Mouse (Mus musculus) bone marrow macrophage, adult 2 months (primary cell): ENCODE measurements around the gene Tmcc1. TPM values are rescaled to one million over a fixed set of nuclear protein-coding genes. Genes with fewer than 3 reads are reported as not detected.
A peak's percentile ranks its signal among the peaks of the same experiment; 100 is the strongest.

Experiments used
- H3K27ac ChIP-seq: 2 replicates; pipeline ENCODE4 v1.5.1; 2012; ENCODE audit warnings: low read depth, low read length; ENCODE audit not compliant: insufficient read depth
- H3K4me1 ChIP-seq: 2 replicates; pipeline ENCODE4 v1.6.1; 2012; ENCODE audit warnings: low read length; ENCODE audit not compliant: control insufficient read depth, insufficient read depth
- H3K4me3 ChIP-seq: 2 replicates; pipeline ENCODE4 v1.5.1; 2012; ENCODE audit warnings: mild to moderate bottlenecking, low read length, moderate library complexity; ENCODE audit not compliant: insufficient read depth
- CTCF ChIP-seq: IDR thresholded peaks from 2 replicates; pipeline ENCODE4 v1.5.1; 2012; ENCODE audit warnings: low read depth, mild to moderate bottlenecking, low read length, moderate library complexity
- POLR2A ChIP-seq: IDR thresholded peaks from 2 replicates; pipeline ENCODE4 v1.6.1; 2012; ENCODE audit warnings: mild to moderate bottlenecking, low read depth, low read length, borderline replicate concordance
- polyA plus RNA-seq: library from polyadenylated mRNA; stranded (reverse); fragments of >200 nt; gene quantifications from 2 replicates; pipeline ENCODE4 v1.2.4, GENCODE M21; 2012; ENCODE audit not compliant: missing spikeins, insufficient read depth, insufficient read length

The Tmcc1 gene
- polyA plus RNA-seq, 1 experiment, result 41.2 TPM

DNA sequence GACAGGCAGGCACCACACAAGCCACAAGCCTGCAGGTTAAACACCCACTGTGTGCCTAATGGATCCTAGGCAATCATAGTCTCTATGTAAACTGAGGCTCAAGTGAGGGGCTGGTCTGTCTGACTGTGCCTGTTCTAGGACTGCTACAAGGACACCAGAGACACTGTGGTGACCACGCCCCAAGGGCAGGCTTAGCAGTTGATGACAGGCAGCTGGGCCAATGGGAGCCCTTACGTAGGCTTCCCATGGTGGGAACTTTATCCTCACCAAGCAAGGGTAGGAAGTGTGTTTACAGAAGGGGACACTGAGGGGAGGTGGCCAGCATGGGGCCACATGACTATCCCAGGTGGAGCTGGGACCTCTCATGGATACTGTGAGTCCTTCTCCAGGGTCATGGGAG is 194.1 kb downstream of the Tmcc1 start:
- Histone ChIP-seq H3K4me3 (no peak overlapping the region), H3K4me1 (peaks cover 46% of the 10 kb centered on the region), H3K27ac (no peak overlapping the region)
- no peak for TF ChIP-seq POLR2A
- no peak for TF ChIP-seq CTCF

- Histone ChIP-seq H3K4me3 (no peak overlapping the region), H3K27ac (no peak overlapping the region), H3K4me1 (peaks cover 41% of the 10 kb centered on the region)
- no peak for TF ChIP-seq CTCF
- no peak for TF ChIP-seq POLR2A
These were observed 194.5 kb downstream of the Tmcc1 start for GRCm38 (mm10) chr6:115998758-115999157.

DNA sequence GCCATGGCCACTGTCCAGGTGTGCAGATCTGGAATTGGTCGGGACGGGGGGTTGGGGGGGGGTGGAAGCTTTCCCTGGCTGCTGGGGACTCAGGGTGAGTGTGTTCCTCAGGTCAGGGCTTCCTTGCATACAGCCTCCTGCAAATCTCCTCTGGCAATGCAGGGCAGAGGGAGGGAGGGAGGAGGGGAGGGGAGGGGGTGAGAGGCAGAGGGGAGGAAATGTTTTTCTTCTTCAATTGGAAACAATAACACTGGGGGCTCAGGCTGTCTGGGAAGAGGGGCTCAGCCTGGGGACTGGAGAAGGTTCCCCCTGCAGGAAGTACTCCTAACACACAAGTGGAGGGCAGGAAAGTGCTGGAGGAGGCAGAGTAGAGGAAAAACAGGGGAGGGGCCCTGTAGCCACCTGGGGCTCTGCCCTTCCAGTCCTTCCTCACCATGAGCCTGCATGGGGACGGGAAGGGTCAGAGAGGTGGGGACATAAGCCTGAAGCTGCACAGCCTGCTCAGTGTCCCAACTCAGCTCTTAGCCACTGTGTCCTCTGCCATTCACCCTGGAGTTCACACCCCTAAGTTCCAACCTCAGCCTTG is 195.5 kb downstream of the Tmcc1 start:
- TF ChIP-seq POLR2A (no peak), CTCF (no peak)
- no peak overlapping the region for H3K27ac ChIP-seq
- H3K4me3 ChIP-seq, result no peak overlapping the region
- peaks cover 36% of the 10 kb centered on the region for H3K4me1 ChIP-seq

DNA sequence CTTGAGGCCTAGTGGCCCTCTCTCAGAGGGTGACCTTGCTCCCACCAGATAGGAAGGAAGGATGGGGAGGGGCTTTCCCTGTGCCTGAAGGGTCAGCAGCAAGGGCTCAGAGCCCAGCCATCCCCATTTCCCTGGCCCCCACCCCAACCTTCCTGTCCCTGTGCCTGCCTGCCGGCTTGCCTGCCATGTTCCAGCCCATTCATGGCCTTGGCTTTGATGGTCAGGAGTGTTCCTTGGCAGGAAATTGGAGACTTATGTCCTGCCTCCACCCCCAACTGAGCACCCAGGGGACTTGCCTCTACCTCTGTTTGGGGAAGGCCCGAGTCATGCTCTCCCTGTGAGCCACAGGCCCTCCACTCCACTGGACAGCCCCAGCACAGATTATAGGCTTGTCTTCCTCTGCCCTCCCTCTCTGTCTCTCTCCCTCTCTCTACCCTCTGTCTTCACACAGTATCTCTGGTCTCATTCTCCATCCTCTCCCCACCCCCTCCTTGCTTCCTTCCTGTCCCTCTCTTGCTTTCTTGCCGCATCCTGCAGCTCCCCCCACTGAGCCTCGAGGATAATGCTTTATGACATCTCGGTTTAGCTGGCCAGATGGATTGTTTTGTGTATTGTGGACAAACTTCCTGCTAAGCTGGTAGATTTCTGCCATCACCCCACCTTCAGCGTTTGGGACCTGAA is 197.0 kb downstream of the Tmcc1 start:
- no peak overlapping the region for H3K4me3 ChIP-seq
- peak overlapping the region; percentile 90 for H3K27ac ChIP-seq
- TF ChIP-seq CTCF, result no peak
- TF ChIP-seq POLR2A, result no peak
- peaks cover 25% of the 10 kb centered on the region for H3K4me1 ChIP-seq

DNA sequence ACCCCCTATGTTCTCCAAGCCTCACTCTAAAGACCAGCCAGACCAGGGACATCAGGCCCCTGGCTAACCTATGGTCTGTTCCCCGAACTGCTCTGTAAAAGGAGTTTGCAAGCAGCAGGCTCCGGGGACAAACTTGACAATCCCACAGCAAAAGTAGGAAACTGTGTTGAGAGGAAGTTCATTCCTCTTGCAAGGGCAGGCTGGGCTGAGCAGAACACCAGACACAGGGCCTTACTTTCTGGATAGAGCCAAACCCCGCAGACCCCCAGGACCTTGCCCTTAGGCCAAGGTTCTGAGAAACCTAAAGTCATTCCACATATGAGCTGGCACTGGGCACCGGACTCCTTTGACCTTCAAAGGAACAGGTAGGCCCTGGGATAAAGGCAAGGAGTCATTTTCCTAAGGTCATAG is 197.8 kb downstream of the Tmcc1 start:
- H3K4me1 ChIP-seq, result peaks cover 29% of the 10 kb centered on the region
- H3K4me3 ChIP-seq, result peak overlapping the region; percentile 38
- TF ChIP-seq CTCF (no peak), POLR2A (no peak)
- H3K27ac ChIP-seq, result peak overlapping the region; percentile 90

DNA sequence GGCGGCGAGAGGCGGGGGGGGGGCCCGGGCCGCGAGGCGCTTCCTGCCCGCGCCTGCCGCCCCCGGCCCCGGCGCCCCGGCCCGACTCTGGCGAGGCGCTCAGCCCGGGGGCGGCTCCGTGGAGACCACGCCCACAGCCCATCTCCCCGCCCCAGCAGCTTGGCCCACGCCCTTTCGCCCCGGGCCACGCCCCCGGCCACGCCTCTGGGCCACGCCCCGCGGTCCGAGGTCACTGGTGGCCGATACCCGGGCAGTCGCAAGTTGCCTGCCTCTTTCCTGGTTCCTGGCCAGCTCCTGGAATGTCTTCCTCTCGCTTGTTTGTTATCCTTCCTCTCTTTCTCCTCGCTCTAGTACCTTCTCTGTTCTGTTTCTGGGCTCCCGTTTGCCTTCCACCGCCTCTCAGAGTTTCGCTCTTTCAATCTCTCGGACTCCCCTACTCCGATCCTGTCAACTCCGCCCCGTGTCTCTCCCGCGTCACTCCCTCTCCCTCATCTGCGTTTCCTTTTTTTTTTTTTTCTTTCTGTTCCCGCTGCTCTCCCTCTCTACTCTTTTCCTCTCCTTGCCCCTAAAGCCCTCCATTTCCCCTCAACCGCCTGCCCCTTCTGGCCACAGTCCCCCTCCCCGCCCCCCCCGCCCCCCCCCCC is 198.3 kb downstream of the Tmcc1 start, which contains the start of gene Plxnd1:
Gene Plxnd1, minus strand, starts transcription at position 129 of the 644 bp plus-strand sequence.
- TF ChIP-seq CTCF, result no peak
- TF ChIP-seq POLR2A, result 0 out of 2 replicates have a peak, but pooled peaks have one; percentile 6
- H3K4me3 ChIP-seq, result peak within 1 kb of the TSS; percentile 94
- H3K4me1 ChIP-seq, result peaks cover 35% of the 10 kb centered on the region
- peak within 1 kb of the TSS; percentile 96 for H3K27ac ChIP-seq

DNA sequence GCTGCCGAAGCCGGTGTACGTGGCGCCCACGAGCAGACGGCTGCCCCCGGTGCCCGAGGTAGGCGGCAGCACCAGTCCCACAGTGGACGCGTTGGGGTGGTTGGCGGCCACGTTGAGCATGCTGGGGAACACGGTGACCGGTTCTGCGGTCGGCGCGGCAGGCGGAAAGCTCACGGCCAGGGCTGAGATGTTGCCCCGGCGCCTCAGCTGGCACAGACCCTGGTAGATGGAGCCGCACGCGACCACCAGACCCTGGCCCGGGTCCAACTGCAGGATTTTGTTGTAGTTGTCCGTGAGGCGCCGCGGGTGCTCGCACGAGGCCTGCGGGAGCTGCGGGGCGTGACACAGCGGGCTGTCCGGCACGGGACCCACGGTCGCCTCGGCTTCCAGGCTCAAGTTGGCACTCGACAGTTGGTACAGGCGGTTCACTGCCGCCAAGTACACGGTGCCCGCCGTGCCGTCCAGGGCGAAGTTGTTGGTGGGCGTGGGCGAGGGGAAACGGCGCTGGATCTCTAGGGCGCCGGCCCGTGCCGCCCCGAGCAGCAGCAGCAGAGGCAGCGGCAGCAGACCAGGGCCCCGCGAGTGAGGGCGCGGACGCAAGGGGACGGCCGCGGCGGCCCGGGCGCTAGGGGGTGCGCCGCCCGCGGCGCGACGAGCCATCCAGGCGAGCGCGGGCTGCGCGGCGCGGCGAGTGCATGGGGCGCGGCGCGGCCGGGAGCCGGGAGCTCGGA is 199.0 kb downstream of the Tmcc1 start:
- Histone ChIP-seq H3K4me1 (peaks cover 42% of the 10 kb centered on the region), H3K27ac (peak overlapping the region; percentile 55), H3K4me3 (peak overlapping the region; percentile 94)
- TF ChIP-seq CTCF, result no peak
- no peak for TF ChIP-seq POLR2A

GRCm38 (mm10) chr6:115993463-115994145 is 199.7 kb downstream of the Tmcc1 start:
- H3K4me3 ChIP-seq, result peak overlapping the region; percentile 94
- H3K27ac ChIP-seq, result peak overlapping the region; percentile 55; the same call in 1 of the 2 replicates
- TF ChIP-seq POLR2A (no peak), CTCF (no peak)
- H3K4me1 ChIP-seq, result peaks cover 49% of the 10 kb centered on the region

DNA sequence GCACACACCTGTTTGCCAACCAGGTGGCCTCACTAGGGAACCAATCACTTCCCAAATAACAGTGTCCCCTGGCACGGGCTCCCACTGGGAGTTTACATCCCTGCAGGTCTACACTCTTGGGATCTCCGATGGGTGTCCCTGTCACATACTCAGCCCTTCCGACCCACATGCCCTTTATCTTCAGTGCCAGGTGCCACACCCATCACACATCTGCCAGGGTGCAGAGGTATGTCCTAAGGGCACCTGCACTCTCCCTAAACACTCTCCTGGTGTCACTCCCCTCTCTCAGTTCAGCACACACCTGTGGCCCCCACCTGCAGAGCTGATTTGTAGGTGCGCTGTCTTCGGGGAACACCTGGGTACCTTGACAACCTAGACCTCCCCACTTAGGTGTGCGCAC is 200.3 kb downstream of the Tmcc1 start:
- peaks cover 55% of the 10 kb centered on the region for H3K4me1 ChIP-seq

More for the DNA sequence above, 200.3 kb downstream of the Tmcc1 start:
- Histone ChIP-seq H3K4me3 (peak overlapping the region; percentile 94), H3K27ac (no peak overlapping the region)
- TF ChIP-seq POLR2A (no peak), CTCF (no peak)
